Mouse (Mus musculus) layer of hippocampus, adult 8-10 months (tissue): ENCODE results near the gene Zfp932. TPM values are rescaled to one million over a fixed set of nuclear protein-coding genes. Genes with fewer than 3 reads are reported as not detected.
"Not testable (repeated sequence)": the region's sequence is repeated elsewhere in the genome, so short reads cannot be mapped to it uniquely, and the experiment has no call there.

Experiments
- DNase-seq, 2 experiments: peaks; one replicate each; pipeline ENCODE4 v3.0.0; 2022; ENCODE audit warnings: low spot score in 2 of 2
- total RNA-seq, 4 experiments: library from RNA; stranded (reverse); gene quantifications; 2 replicates each; pipeline ENCODE4 v1.2.4; 2022

Zfp932 gene
- 10 to 100 TPM; 50.8 to 76.7 (median 63.9) TPM for total RNA-seq

- peak; percentile 81 to 82 for DNase-seq
Observed at GRCm38 (mm10) chr5:109996026-109996937, at the start of gene Zfp932. TSS of gene Zfp932 (plus strand) at chr5:109996521.

GRCm38 (mm10) chr5:109950281-109950680 is 46.0 kb upstream of the Zfp932 start:
- DNase-seq, result no peak

- DNase-seq, result not testable (repeated sequence)
Observed at GRCm38 (mm10) chr5:109980743-109981142, 15.6 kb upstream of the Zfp932 start.

- DNase-seq, result not testable (repeated sequence)
Observed at GRCm38 (mm10) chr5:109995461-109995860, 860 bp upstream of the Zfp932 start.

- DNase-seq, result not testable (repeated sequence)
Observed at GRCm38 (mm10) chr5:110015775-110016174, 19.5 kb downstream of the Zfp932 start.

- no peak for DNase-seq
Observed at GRCm38 (mm10) chr5:110023273-110023672, 27.0 kb downstream of the Zfp932 start.

- peak; percentile 8 to 40 for DNase-seq
Observed at GRCm38 (mm10) chr5:110023694-110024427, 27.5 kb downstream of the Zfp932 start.

GRCm38 (mm10) chr5:110057637-110058408 is 61.5 kb downstream of the Zfp932 start:
- DNase-seq, result peak; percentile 81 to 82

Other genes starting within 250 kb of the Zfp932 start
- 1 to 10 TPM; 3.1 to 5.1 (median 3.7) TPM for gene 4930522L14Rik, start 244.6 kb upstream of the Zfp932 start, total RNA-seq
- 10 to 100 TPM; 36.1 to 51.0 (median 44.2) TPM for gene Gm15446, start 73.1 kb upstream of the Zfp932 start, total RNA-seq
- gene Gm17655, start 76.0 kb downstream of the Zfp932 start, total RNA-seq, result 10 to 100 TPM in 2 of 4 experiments, 1 to 10 TPM in 2; 4.8 to 15.5 (median 11.4) TPM
- 1 to 10 TPM in 1 of 4 experiments, under 1 TPM in 3; 0.35 to 1.0 (median 0.68) TPM for gene Gm35315, start 97.9 kb downstream of the Zfp932 start, total RNA-seq
- 1 to 10 TPM; 4.7 to 7.2 (median 5.7) TPM for gene Plcxd1, start 103.4 kb downstream of the Zfp932 start, total RNA-seq
- gene Gtpbp6, start 111.7 kb downstream of the Zfp932 start, total RNA-seq, result 10 to 100 TPM; 83.8 to 92.2 (median 89.3) TPM
- gene Zfp605, start 113.6 kb downstream of the Zfp932 start, total RNA-seq, result 10 to 100 TPM; 14.4 to 18.4 (median 16.9) TPM
- 10 to 100 TPM; 46.2 to 67.9 (median 48.7) TPM for gene Chfr, start 139.3 kb downstream of the Zfp932 start, total RNA-seq
- 10 to 100 TPM; 49.5 to 52.7 (median 50.6) TPM for gene Golga3, start 180.2 kb downstream of the Zfp932 start, total RNA-seq
- gene Ankle2, start 234.5 kb downstream of the Zfp932 start, total RNA-seq, result 10 to 100 TPM; 37.4 to 49.0 (median 41.3) TPM